Mouse (Mus musculus): ENCODE results near the gene Tmem204. TPM values are rescaled to one million over a fixed set of nuclear protein-coding genes. Genes with fewer than 3 reads are reported as not detected.

Tmem204 gene
- polyA plus RNA-seq, 1 experiment from 2014 or later = 186 TPM

DNA sequence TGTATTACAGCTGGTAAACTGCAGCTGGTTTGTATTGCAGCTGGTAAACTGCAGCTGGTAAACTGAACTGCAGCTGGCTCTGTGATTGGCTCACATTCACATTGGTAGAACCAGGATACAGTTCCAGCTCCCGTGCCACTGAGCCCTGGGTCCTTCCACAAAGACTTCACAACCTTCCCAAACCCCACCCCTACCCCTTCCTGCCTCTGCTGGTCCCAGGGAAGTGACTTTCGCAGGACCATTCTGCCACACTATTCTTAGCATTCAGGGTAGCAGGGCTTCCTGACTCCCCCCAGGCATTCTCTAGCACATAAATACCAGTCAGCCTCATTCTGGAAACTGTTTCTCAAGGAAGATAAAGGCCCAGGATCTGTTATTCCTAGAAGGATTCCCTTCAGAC lies 14.7 kb downstream of the Tmem204 start:
- no peak for TF ChIP-seq EP300 (IDR thresholded peaks at IDR 0.05)
- no peak for TF ChIP-seq CTCF (IDR thresholded peaks at IDR 0.05)
- ATAC-seq = no peak
- Histone ChIP-seq H3K36me3 (ENCODE audit: insufficient read depth, low read length) (peaks cover 17% of the 10 kb centered on the region; the same call in 1 of the 2 replicates), H3K4me2 (replicated peaks; ENCODE audit: low read depth, low read length) (no peak overlapping the region), H3K27me3 (replicated peaks; ENCODE audit: insufficient read depth, low read length) (no peaks in the 10 kb centered on the region), H3K4me1 (ENCODE audit: insufficient read depth, low read depth, low read length) (peaks cover 15% of the 10 kb centered on the region; the same call in 1 of the 2 replicates), H3K9ac (replicated peaks; ENCODE audit: low read depth) (no peak overlapping the region), H3K4me3 (ENCODE audit: low read depth, low read length) (no peak overlapping the region), H3K27ac (ENCODE audit: low read length) (peak overlapping the region; percentile 72), H3K9me3 (ENCODE audit: low read length) (no peaks in the 10 kb centered on the region)
- 57% methylated on average over 2 of the region's 2 CpGs for WGBS
- DNase-seq (ENCODE audit: low spot score) = no peak

GRCm38 (mm10) chr17:25067442-25067851 lies 15.9 kb downstream of the Tmem204 start:
- peaks cover 15% of the 10 kb centered on the region; the same call in 1 of the 2 replicates for H3K4me1 ChIP-seq (ENCODE audit: insufficient read depth, low read depth, low read length)
- 50% methylated on average over 8 of the region's 8 CpGs for WGBS
- no peak overlapping the region for H3K9ac ChIP-seq (replicated peaks; ENCODE audit: low read depth)
- no peak overlapping the region for H3K4me3 ChIP-seq (ENCODE audit: low read depth, low read length)
- H3K36me3 ChIP-seq (ENCODE audit: insufficient read depth, low read length) = peaks cover 23% of the 10 kb centered on the region; the same call in 1 of the 2 replicates
- ATAC-seq (peak; percentile 81), DNase-seq (ENCODE audit: low spot score) (peak; percentile 68)
- no peaks in the 10 kb centered on the region for H3K27me3 ChIP-seq (replicated peaks; ENCODE audit: insufficient read depth, low read length)
- H3K9me3 ChIP-seq (ENCODE audit: low read length) = no peaks in the 10 kb centered on the region
- peak overlapping the region; percentile 72 for H3K27ac ChIP-seq (ENCODE audit: low read length)
- TF ChIP-seq EP300 (IDR thresholded peaks at IDR 0.05) (peak; percentile 96), CTCF (IDR thresholded peaks at IDR 0.05) (no peak)
- no peak overlapping the region for H3K4me2 ChIP-seq (replicated peaks; ENCODE audit: low read depth, low read length)

- Histone ChIP-seq H3K27me3 (replicated peaks; ENCODE audit: insufficient read depth, low read length) (no peaks in the 10 kb centered on the region), H3K9me3 (ENCODE audit: low read length) (no peaks in the 10 kb centered on the region), H3K36me3 (ENCODE audit: insufficient read depth, low read length) (peaks cover 27% of the 10 kb centered on the region; the same call in 1 of the 2 replicates), H3K4me1 (ENCODE audit: insufficient read depth, low read depth, low read length) (peaks cover 15% of the 10 kb centered on the region; the same call in 1 of the 2 replicates), H3K4me2 (replicated peaks; ENCODE audit: low read depth, low read length) (no peak overlapping the region), H3K27ac (ENCODE audit: low read length) (peak overlapping the region; percentile 72), H3K4me3 (ENCODE audit: low read depth, low read length) (no peak overlapping the region), H3K9ac (replicated peaks; ENCODE audit: low read depth) (no peak overlapping the region)
- WGBS = 90% methylated on average over 7 of the region's 7 CpGs
- TF ChIP-seq EP300 (IDR thresholded peaks at IDR 0.05) = no peak
- no peak for TF ChIP-seq CTCF (IDR thresholded peaks at IDR 0.05)
- ATAC-seq (no peak), DNase-seq (ENCODE audit: low spot score) (no peak)
Observed at GRCm38 (mm10) chr17:25066595-25066994, 16.8 kb downstream of the Tmem204 start.

- TF ChIP-seq CTCF (IDR thresholded peaks at IDR 0.05) (no peak), EP300 (IDR thresholded peaks at IDR 0.05) (no peak)
- Histone ChIP-seq H3K4me1 (ENCODE audit: insufficient read depth, low read depth, low read length) (peaks cover 15% of the 10 kb centered on the region; the same call in 1 of the 2 replicates), H3K9me3 (ENCODE audit: low read length) (no peaks in the 10 kb centered on the region), H3K27me3 (replicated peaks; ENCODE audit: insufficient read depth, low read length) (no peaks in the 10 kb centered on the region), H3K4me2 (replicated peaks; ENCODE audit: low read depth, low read length) (no peak overlapping the region), H3K36me3 (ENCODE audit: insufficient read depth, low read length) (peaks cover 33% of the 10 kb centered on the region; the same call in 1 of the 2 replicates), H3K9ac (replicated peaks; ENCODE audit: low read depth) (no peak overlapping the region), H3K27ac (ENCODE audit: low read length) (0 out of 2 replicates have a peak overlapping the region, but pooled peaks have one; percentile 20), H3K4me3 (ENCODE audit: low read depth, low read length) (no peak overlapping the region)
- ATAC-seq (no peak), DNase-seq (ENCODE audit: low spot score) (no peak)
- 78% methylated on average over 3 of the region's 3 CpGs for WGBS
Observed at GRCm38 (mm10) chr17:25065189-25065588, 18.2 kb downstream of the Tmem204 start.

- H3K4me1 ChIP-seq (ENCODE audit: insufficient read depth, low read depth, low read length) = peaks cover 15% of the 10 kb centered on the region; the same call in 1 of the 2 replicates
- H3K27ac ChIP-seq (ENCODE audit: low read length) = peak overlapping the region; percentile 20; the same call in 1 of the 2 replicates
- no peak overlapping the region for H3K9ac ChIP-seq (replicated peaks; ENCODE audit: low read depth)
- peaks cover 37% of the 10 kb centered on the region for H3K36me3 ChIP-seq (ENCODE audit: insufficient read depth, low read length)
- no peak overlapping the region for H3K4me3 ChIP-seq (ENCODE audit: low read depth, low read length)
- peak; percentile 41 for TF ChIP-seq CTCF (IDR thresholded peaks at IDR 0.05)
- TF ChIP-seq EP300 (IDR thresholded peaks at IDR 0.05) = peak; percentile 75
- DNase-seq (ENCODE audit: low spot score) (peak; percentile 74), ATAC-seq (peak; percentile 81)
- WGBS = 22% methylated on average over 9 of the region's 9 CpGs
- H3K9me3 ChIP-seq (ENCODE audit: low read length) = no peaks in the 10 kb centered on the region
- no peak overlapping the region for H3K4me2 ChIP-seq (replicated peaks; ENCODE audit: low read depth, low read length)
- no peaks in the 10 kb centered on the region for H3K27me3 ChIP-seq (replicated peaks; ENCODE audit: insufficient read depth, low read length)
Observed at GRCm38 (mm10) chr17:25064351-25064750, 19.0 kb downstream of the Tmem204 start.

- Histone ChIP-seq H3K27me3 (replicated peaks; ENCODE audit: insufficient read depth, low read length) (no peaks in the 10 kb centered on the region), H3K27ac (ENCODE audit: low read length) (peak overlapping the region; percentile 20; the same call in 1 of the 2 replicates), H3K9ac (replicated peaks; ENCODE audit: low read depth) (no peak overlapping the region), H3K4me3 (ENCODE audit: low read depth, low read length) (no peak overlapping the region), H3K4me2 (replicated peaks; ENCODE audit: low read depth, low read length) (no peak overlapping the region), H3K4me1 (ENCODE audit: insufficient read depth, low read depth, low read length) (peaks cover 15% of the 10 kb centered on the region; the same call in 1 of the 2 replicates), H3K36me3 (ENCODE audit: insufficient read depth, low read length) (peaks cover 42% of the 10 kb centered on the region), H3K9me3 (ENCODE audit: low read length) (no peaks in the 10 kb centered on the region)
- WGBS = 55% methylated on average over 12 of the region's 12 CpGs
- TF ChIP-seq EP300 (IDR thresholded peaks at IDR 0.05) (no peak), CTCF (IDR thresholded peaks at IDR 0.05) (peak; percentile 4; the same call in 1 of the 2 replicates)
- no peak for DNase-seq (ENCODE audit: low spot score)
- peak; percentile 3; the same call in 1 of the 2 replicates for ATAC-seq
Observed at GRCm38 (mm10) chr17:25063872-25064271, 19.5 kb downstream of the Tmem204 start.

Measured in lung, postnatal 0 days (tissue).